In the genomic region with DNA sequence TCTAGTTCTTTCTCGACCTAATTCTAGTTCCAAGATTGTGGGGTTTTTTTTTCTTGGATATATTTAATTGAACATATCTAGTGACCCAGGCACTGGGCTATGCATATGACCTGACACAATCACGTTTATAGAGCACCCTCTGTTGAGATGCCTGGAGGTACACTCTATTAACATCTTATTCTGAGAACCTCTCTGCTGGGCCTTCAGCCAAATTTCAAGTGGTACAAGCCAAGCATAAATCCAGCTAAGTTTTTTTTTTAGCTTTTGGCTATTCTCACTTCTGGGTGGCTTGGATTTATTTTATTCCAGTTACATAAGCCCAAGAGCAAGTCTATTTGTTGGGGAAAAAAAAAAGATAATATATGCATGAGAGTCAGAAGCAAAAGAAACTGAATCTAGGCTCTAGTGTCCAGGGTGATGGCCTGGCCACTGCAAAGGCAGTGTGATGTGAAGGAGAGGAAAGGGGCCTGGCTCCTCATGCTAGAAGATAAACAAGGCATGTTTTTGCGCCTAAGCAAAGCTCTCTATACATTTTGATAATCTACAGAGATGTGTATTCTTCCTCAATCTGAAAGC, we compare ENCODE assay signal across 13 mouse cellular contexts.
A peak's percentile ranks its signal among the peaks of the same experiment; 100 is the strongest.
DNase-seq lines count a peak whose midpoint lies in the region; ATAC-seq lines count a peak whose summit lies in the region.
"Had no signal": no experiment of that assay in that cellular context is flagged by ENCODE, and none has a peak within 500 bp of the region (broad histone marks: within the 10 kb centered on the region; RNA-seq: fewer than 3 reads in every experiment).

No protein-coding gene starts in this region.

- ATAC-seq in hindbrain, embryonic 16.5 days, result peak; percentile 20; the same call in 1 of the 2 replicates

- no peak overlapping the region for H3K4me3 ChIP-seq in hindbrain, embryonic 16.5 days (ENCODE audit: low read length)
- no peak overlapping the region for H3K4me3 ChIP-seq in hindbrain, embryonic 10.5 days
- H3K4me3 ChIP-seq: erythroblast, embryonic 14.5 days; limb, embryonic 13.5 days had no signal

- no peak overlapping the region for H3K4me2 ChIP-seq in hindbrain, embryonic 16.5 days (ENCODE audit: low read length)
- H3K4me2 ChIP-seq: limb, embryonic 13.5 days had no signal

- no peak overlapping the region for H3K9ac ChIP-seq in hindbrain, embryonic 16.5 days (ENCODE audit: low read depth, low read length)
- H3K9ac ChIP-seq: limb, embryonic 13.5 days had no signal

- no peak for DNase-seq in hindbrain, embryonic 10.5 days (ENCODE audit: low spot score)
- peak; percentile 80 for DNase-seq in brain, adult 2 months (ENCODE audit: low read depth, low spot score)
- DNase-seq in frontal cortex, adult 2 months (ENCODE audit: extremely low spot score in 1 of 2, low spot score in 1 of 2), result peak; percentile 69 to 84
- DNase-seq in left cerebral cortex, postnatal 14 days (ENCODE audit: low spot score in 2 of 2), result peak; percentile 69 to 79
- DNase-seq in kidney, postnatal 10 days, result no peak
- DNase-seq in urinary bladder, postnatal 25 days (ENCODE audit: low spot score), result no peak
- DNase-seq: gastrocnemius, postnatal 36 days; kidney, adult 18-20 months; retina, postnatal 1 day had no signal

- 65% methylated on average over 3 of the region's 3 CpGs for WGBS in hindbrain, embryonic 16.5 days
- 80% methylated on average over 3 of the region's 3 CpGs for WGBS in hindbrain, embryonic 10.5 days

- intact Hi-C loops in left cerebral cortex, postnatal 14 days (cut with DNase I), result no loop called here

- no peak overlapping the region for H3K27ac ChIP-seq in hindbrain, embryonic 16.5 days (ENCODE audit: low read depth, low read length)
- no peak overlapping the region for H3K27ac ChIP-seq in hindbrain, embryonic 10.5 days
- H3K27ac ChIP-seq: limb, embryonic 13.5 days; stomach, postnatal 0 days had no signal

- no peaks in the 10 kb centered on the region for H3K27me3 ChIP-seq in hindbrain, embryonic 16.5 days (replicated peaks; ENCODE audit: control insufficient read depth, insufficient read depth, low read length)
- H3K27me3 ChIP-seq in hindbrain, embryonic 10.5 days (ENCODE audit: insufficient read depth, poor library complexity, severe bottlenecking), result no peaks in the 10 kb centered on the region
- H3K27me3 ChIP-seq: limb, embryonic 13.5 days had no signal

- no peaks in the 10 kb centered on the region for H3K4me1 ChIP-seq in hindbrain, embryonic 16.5 days (ENCODE audit: control insufficient read depth, insufficient read depth, low read depth, low read length)
- H3K4me1 ChIP-seq in hindbrain, embryonic 10.5 days (replicated peaks), result peaks cover 3% of the 10 kb centered on the region; the same call in 1 of the 2 replicates

- no peaks in the 10 kb centered on the region for H3K9me3 ChIP-seq in hindbrain, embryonic 16.5 days (ENCODE audit: control insufficient read depth, low read length)
- H3K9me3 ChIP-seq in hindbrain, embryonic 10.5 days, result no peaks in the 10 kb centered on the region
- H3K9me3 ChIP-seq: limb, embryonic 13.5 days had no signal

- no peaks in the 10 kb centered on the region for H3K36me3 ChIP-seq in hindbrain, embryonic 16.5 days (ENCODE audit: control insufficient read depth, insufficient read depth, low read length)
- H3K36me3 ChIP-seq in hindbrain, embryonic 10.5 days, result no peaks in the 10 kb centered on the region
- H3K36me3 ChIP-seq: limb, embryonic 13.5 days had no signal

Comparison
In these comparisons a context has a peak if more than half of its experiments do, and no peak if none do; other contexts are left out.
1. DNase-seq: peak in brain, adult 2 months (single experiment), frontal cortex, adult 2 months (2 of 2) and left cerebral cortex, postnatal 14 days (2 of 2); none in hindbrain, embryonic 10.5 days (single experiment), kidney, postnatal 10 days (single experiment) and urinary bladder, postnatal 25 days (single experiment).